Mouse (Mus musculus) embryonic fibroblast, embryonic 13.5 days (primary cell): Measurements from ENCODE around the gene Prex1. TPM values are rescaled to one million over a fixed set of nuclear protein-coding genes. Genes with fewer than 3 reads are reported as not detected.
"Not testable (repeated sequence)": the region's sequence is repeated elsewhere in the genome, so short reads cannot be mapped to it uniquely, and the experiment has no call there.

Experiments used
- H3K27ac ChIP-seq: 2 replicates; pipeline ENCODE4 v1.5.1; 2012; ENCODE audit warnings: low read length, control low read depth, inconsistent platforms; ENCODE audit not compliant: insufficient read depth
- H3K4me1 ChIP-seq: 2 replicates; pipeline ENCODE4 v1.6.1; 2011; ENCODE audit warnings: low read length; ENCODE audit not compliant: control insufficient read depth, insufficient read depth
- H3K4me3 ChIP-seq: 2 replicates; pipeline ENCODE4 v1.5.1; 2011; ENCODE audit warnings: mild to moderate bottlenecking, control low read depth, low read length; ENCODE audit not compliant: insufficient read depth
- CTCF ChIP-seq: IDR thresholded peaks from 2 replicates; pipeline ENCODE4 v1.5.1; 2011; ENCODE audit warnings: mild to moderate bottlenecking, control low read depth, low read length, moderate library complexity, borderline replicate concordance; ENCODE audit not compliant: insufficient read depth
- POLR2A ChIP-seq: IDR thresholded peaks from 2 replicates; pipeline ENCODE4 v1.6.1; 2011; ENCODE audit warnings: low read depth, mild to moderate bottlenecking, control low read depth, low read length, moderate library complexity
- polyA plus RNA-seq: library from polyadenylated mRNA; stranded (reverse); fragments of >200 nt; gene quantifications from 2 replicates; pipeline ENCODE4 v1.2.4, GENCODE M21; 2011; ENCODE audit warnings: low read depth; ENCODE audit not compliant: missing spikeins, insufficient read length

The Prex1 gene
- 2.2 and 2.9 TPM in 2 replicates for polyA plus RNA-seq

- Histone ChIP-seq H3K27ac (no peak within 1 kb of the TSS), H3K4me1 (no peaks in the 10 kb centered on the region), H3K4me3 (peak within 1 kb of the TSS; percentile 49)
- no peak for TF ChIP-seq CTCF
- peak; percentile 58 for TF ChIP-seq POLR2A
These were observed at the start of gene Prex1 for GRCm38 (mm10) chr2:166713690-166714426. TSS of gene Prex1 (minus strand) at chr2:166713832.

GRCm38 (mm10) chr2:166757969-166758368, 44.3 kb upstream of the Prex1 start:
- Histone ChIP-seq H3K4me1 (no peaks in the 10 kb centered on the region), H3K4me3 (no peak overlapping the region), H3K27ac (no peak overlapping the region)
- TF ChIP-seq CTCF, result no peak
- no peak for TF ChIP-seq POLR2A

- no peak overlapping the region for H3K4me3 ChIP-seq
- TF ChIP-seq POLR2A (no peak), CTCF (no peak)
- H3K27ac ChIP-seq, result no peak overlapping the region
- no peaks in the 10 kb centered on the region for H3K4me1 ChIP-seq
These were observed 41.1 kb upstream of the Prex1 start for GRCm38 (mm10) chr2:166754760-166755159.

GRCm38 (mm10) chr2:166754194-166754593, 40.6 kb upstream of the Prex1 start:
- no peak for TF ChIP-seq POLR2A
- TF ChIP-seq CTCF, result no peak
- no peaks in the 10 kb centered on the region for H3K4me1 ChIP-seq
- no peak overlapping the region for H3K27ac ChIP-seq
- H3K4me3 ChIP-seq, result no peak overlapping the region

GRCm38 (mm10) chr2:166750620-166751191, 37.1 kb upstream of the Prex1 start:
- TF ChIP-seq POLR2A (no peak), CTCF (no peak)
- Histone ChIP-seq H3K4me3 (no peak overlapping the region), H3K27ac (no peak overlapping the region), H3K4me1 (no peaks in the 10 kb centered on the region)

- H3K27ac ChIP-seq, H3K4me3 ChIP-seq, H3K4me1 ChIP-seq: not testable (repeated sequence)
These were observed 32.8 kb upstream of the Prex1 start for GRCm38 (mm10) chr2:166746261-166746913.

- Histone ChIP-seq H3K4me3 (no peak overlapping the region), H3K4me1 (no peaks in the 10 kb centered on the region), H3K27ac (no peak overlapping the region)
- TF ChIP-seq CTCF (no peak), POLR2A (no peak)
These were observed 32.2 kb upstream of the Prex1 start for GRCm38 (mm10) chr2:166745849-166746248.

- TF ChIP-seq CTCF, result no peak
- no peak for TF ChIP-seq POLR2A
- H3K4me1 ChIP-seq, result no peaks in the 10 kb centered on the region
These were observed 30.8 kb upstream of the Prex1 start for GRCm38 (mm10) chr2:166744433-166744832.

GRCm38 (mm10) chr2:166743504-166743903, 29.9 kb upstream of the Prex1 start:
- H3K4me1 ChIP-seq, result no peaks in the 10 kb centered on the region
- H3K27ac ChIP-seq, result no peak overlapping the region
- no peak overlapping the region for H3K4me3 ChIP-seq
- no peak for TF ChIP-seq POLR2A
- TF ChIP-seq CTCF, result no peak

More at GRCm38 (mm10) chr2:166744433-166744832, 30.8 kb upstream of the Prex1 start:
- no peak overlapping the region for H3K4me3 ChIP-seq
- H3K27ac ChIP-seq, result no peak overlapping the region

- no peak for TF ChIP-seq CTCF
- TF ChIP-seq POLR2A, result no peak
- H3K4me1 ChIP-seq, result no peaks in the 10 kb centered on the region
- no peak overlapping the region for H3K4me3 ChIP-seq
- no peak overlapping the region for H3K27ac ChIP-seq
These were observed 27.8 kb upstream of the Prex1 start for GRCm38 (mm10) chr2:166741445-166741844.
